Mouse (Mus musculus) layer of hippocampus, postnatal 25 days (tissue): ENCODE data around the gene Gm20708. TPM values are rescaled to one million over a fixed set of nuclear protein-coding genes. Genes with fewer than 3 reads are reported as not detected.

Source experiments
- DNase-seq, 2 experiments: peaks; one replicate each; pipeline ENCODE4 v3.0.0; 2022; ENCODE audit warnings: mixed read lengths in 2 of 2, low spot score in 1 of 2; ENCODE audit errors: extremely low spot score in 1 of 2
- total RNA-seq, 2 experiments: library from RNA; stranded (reverse); gene quantifications; 2 replicates each; pipeline ENCODE4 v1.2.3; 2021

The Gm20708 gene
- total RNA-seq, result 1 to 10 TPM; 1.9 to 3.2 TPM

GRCm38 (mm10) chr11:117809407-117810311, at the start of gene Gm20708, which contains the start of gene Syngr2:
Gene Gm20708, plus strand, starts transcription at chr11:117809668.
Gene Syngr2, plus strand, starts transcription at chr11:117809668.
- peak; percentile 34 to 47 for DNase-seq

- DNase-seq, result no peak
Observed at GRCm38 (mm10) chr11:117760374-117761119, 48.9 kb upstream of the Gm20708 start.

- DNase-seq, result no peak
Observed at GRCm38 (mm10) chr11:117761801-117762200, 47.7 kb upstream of the Gm20708 start.

GRCm38 (mm10) chr11:117762246-117762645, 47.2 kb upstream of the Gm20708 start:
- no peak for DNase-seq

GRCm38 (mm10) chr11:117764319-117764718, 45.1 kb upstream of the Gm20708 start:
- DNase-seq, result no peak

GRCm38 (mm10) chr11:117765361-117765760, 44.1 kb upstream of the Gm20708 start:
- DNase-seq, result no peak

- DNase-seq, result no peak
Observed at GRCm38 (mm10) chr11:117766275-117766674, 43.2 kb upstream of the Gm20708 start.

GRCm38 (mm10) chr11:117768725-117769682, 40.5 kb upstream of the Gm20708 start:
- DNase-seq, result no peak

GRCm38 (mm10) chr11:117769683-117770047, 39.8 kb upstream of the Gm20708 start:
- DNase-seq, result no peak

- DNase-seq, result no peak
Observed at GRCm38 (mm10) chr11:117770407-117770806, 39.1 kb upstream of the Gm20708 start.

- no peak for DNase-seq
Observed at GRCm38 (mm10) chr11:117772352-117772751, 37.1 kb upstream of the Gm20708 start.

- no peak for DNase-seq
Observed at GRCm38 (mm10) chr11:117774925-117775324, 34.5 kb upstream of the Gm20708 start.

- DNase-seq, result no peak
Observed at GRCm38 (mm10) chr11:117775540-117775939, 33.9 kb upstream of the Gm20708 start.

- DNase-seq, result no peak
Observed at GRCm38 (mm10) chr11:117776085-117776792, 33.2 kb upstream of the Gm20708 start.

- no peak for DNase-seq
Observed at GRCm38 (mm10) chr11:117777111-117777510, 32.4 kb upstream of the Gm20708 start.

GRCm38 (mm10) chr11:117778031-117778430, 31.4 kb upstream of the Gm20708 start:
- no peak for DNase-seq

GRCm38 (mm10) chr11:117778851-117779433, 30.5 kb upstream of the Gm20708 start:
- no peak for DNase-seq

GRCm38 (mm10) chr11:117779434-117780198, 29.9 kb upstream of the Gm20708 start:
- DNase-seq, result no peak

GRCm38 (mm10) chr11:117780199-117780515, 29.3 kb upstream of the Gm20708 start:
- DNase-seq, result no peak
